Mouse (Mus musculus): ENCODE measurements around the gene Sapcd1. TPM values are rescaled to one million over a fixed set of nuclear protein-coding genes. Genes with fewer than 3 reads are reported as not detected.
A peak's percentile ranks its signal among the peaks of the same experiment; 100 is the strongest.

The Sapcd1 gene
- total RNA-seq, 2 experiments from 2014 or later: 3.8 to 4.1 TPM

- DNase-seq (ENCODE audit: low spot score in 2 of 2): no peak
These were observed 4.1 kb upstream of the Sapcd1 start for GRCm38 (mm10) chr17:35031880-35032279.

DNA sequence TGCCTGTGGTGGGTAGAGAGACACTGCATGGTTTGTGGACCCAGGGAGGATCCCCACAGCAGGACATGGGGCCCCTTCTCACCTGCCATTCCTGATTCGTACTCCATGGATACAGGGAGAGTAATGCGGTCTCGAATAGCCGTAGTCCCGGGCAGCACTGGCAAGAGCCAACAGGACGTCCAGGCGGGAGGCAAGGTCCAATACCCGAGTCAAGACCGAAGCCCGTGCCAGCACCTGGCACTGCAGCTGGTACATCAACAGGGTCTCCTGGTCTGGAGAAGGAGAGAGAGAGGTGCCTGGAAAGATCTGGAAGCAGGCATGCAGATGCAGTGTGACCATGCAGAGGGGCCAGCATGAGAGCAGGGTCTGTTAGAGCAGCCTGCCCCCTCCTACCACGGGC lies 3.5 kb upstream of the Sapcd1 start:
- no peak for DNase-seq (ENCODE audit: low spot score in 2 of 2)

DNA sequence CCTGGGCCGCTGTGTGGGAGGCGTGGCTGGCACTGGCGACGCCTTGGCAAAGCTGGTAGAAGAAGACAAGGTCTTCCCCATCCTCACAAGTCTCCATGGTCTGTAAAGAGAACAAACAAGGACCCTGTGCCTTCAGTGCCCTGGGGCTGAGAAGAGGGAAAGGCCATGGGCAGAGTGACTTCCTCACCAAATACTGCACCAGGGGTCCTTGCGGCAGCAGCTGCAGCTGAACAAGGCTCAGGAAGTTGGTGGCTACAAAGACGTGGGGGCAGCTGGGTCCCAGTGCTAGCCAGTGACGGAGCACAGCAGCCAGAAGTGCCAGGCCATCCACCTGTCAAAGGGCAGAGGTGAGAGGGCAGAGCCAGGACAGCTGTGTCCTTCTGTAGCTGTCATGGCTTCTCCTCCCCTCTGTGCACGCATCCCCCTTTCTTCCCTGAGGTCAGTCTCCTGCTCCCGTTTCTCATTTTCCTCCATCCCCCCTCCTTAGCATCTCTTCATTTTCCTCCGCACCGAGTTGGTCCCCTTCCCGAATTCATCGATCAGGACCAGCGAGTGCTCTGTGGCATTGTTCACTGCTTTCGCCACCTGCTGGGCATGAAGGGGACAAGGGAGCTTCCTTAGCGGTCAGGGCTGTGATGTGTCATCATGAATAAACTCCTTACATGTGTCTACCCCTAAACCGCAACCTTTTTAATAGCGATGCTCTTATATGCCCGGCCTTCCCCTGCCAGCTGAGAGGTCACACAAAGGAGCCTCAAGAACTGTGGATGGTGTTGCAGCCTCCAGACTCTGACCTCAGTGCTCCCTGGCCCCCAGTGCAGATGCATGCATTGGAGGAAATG lies 2.1 kb upstream of the Sapcd1 start:
- no peak for DNase-seq (ENCODE audit: low spot score in 2 of 2)

GRCm38 (mm10) chr17:35028315-35028714 lies 499 bp upstream of the Sapcd1 start:
- DNase-seq (ENCODE audit: low spot score in 2 of 2): no peak

DNA sequence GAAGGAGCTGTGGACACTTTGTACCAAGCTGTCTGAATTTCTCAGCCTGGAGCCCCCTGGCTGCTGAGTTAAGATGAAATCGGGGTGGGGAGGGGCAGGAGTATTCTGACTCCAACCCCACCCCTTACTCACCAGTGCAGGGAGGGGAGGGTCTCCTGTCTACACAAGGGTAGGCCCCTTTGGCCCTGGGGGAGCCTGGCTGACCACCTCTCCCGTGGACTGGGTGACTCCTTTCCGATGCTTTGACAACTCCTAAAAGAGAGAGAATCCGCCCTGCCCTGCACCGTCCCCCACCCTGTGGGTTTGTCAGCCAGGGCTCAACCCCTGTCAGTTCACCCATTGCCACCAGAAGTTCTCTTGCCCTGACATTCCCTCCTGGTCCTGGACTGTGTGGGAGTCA lies 1.6 kb downstream of the Sapcd1 start:
- DNase-seq (ENCODE audit: low spot score in 2 of 2): no peak

- no peak for DNase-seq (ENCODE audit: low spot score in 2 of 2)
These were observed 2.9 kb downstream of the Sapcd1 start for GRCm38 (mm10) chr17:35024691-35025488.

- DNase-seq (ENCODE audit: low spot score in 2 of 2): no peak
These were observed 3.6 kb downstream of the Sapcd1 start for GRCm38 (mm10) chr17:35024261-35024660.

DNA sequence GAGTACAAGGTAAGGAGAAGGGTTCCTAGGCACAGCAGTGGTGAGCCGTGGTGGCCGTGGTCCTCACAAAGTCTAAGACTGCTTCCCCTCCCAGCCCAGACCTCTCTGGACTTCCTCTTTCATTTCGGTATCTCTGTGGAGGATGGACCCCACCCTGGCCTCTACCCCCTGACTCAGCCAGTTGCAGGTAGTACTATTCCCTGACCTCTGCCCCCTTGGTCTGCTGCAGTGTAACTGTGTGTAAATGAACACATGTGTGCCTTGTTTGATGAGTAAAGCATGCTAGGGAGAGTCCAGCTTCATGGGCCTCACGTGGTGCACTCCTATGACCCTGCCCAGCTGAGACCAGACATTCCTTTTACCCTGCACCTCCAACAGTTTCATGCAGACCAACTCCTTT lies 4.1 kb downstream of the Sapcd1 start:
- no peak for DNase-seq (ENCODE audit: low spot score in 2 of 2)

GRCm38 (mm10) chr17:35023221-35023620 lies 4.6 kb downstream of the Sapcd1 start:
- no peak for DNase-seq (ENCODE audit: low spot score in 2 of 2)

GRCm38 (mm10) chr17:35022541-35023060 lies 5.2 kb downstream of the Sapcd1 start:
- no peak for DNase-seq (ENCODE audit: low spot score in 2 of 2)

DNA sequence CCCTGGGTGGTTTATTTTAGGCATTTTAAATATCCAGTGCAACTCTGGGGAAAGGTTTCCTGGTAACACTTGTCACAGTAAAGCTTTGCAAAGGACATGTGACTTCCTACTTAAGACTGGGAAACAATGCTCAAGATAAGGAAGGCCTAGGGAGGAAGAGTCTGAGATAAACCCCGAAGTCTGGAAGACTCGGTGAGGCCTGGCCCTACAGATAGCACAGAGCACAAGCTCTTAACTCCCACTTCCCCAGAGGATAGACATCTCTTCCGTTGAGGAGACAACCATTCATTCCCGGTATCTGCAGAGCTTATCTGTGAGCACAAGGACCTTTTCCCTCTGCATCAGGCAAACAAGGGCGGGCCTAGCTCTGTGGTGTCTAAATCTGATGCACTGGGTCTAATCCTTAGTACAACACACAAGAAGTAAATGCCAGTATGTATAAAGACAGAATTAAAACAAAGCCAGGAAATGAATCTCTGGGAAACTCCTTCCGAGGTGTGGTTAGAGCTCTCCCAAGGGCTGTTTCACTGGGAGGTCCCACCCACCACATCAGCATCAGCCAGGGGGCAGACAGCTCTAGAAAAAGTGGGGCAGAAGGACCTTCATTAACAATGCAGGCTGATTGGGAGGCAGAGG lies 5.9 kb downstream of the Sapcd1 start:
- no peak for DNase-seq (ENCODE audit: low spot score in 2 of 2)

DNA sequence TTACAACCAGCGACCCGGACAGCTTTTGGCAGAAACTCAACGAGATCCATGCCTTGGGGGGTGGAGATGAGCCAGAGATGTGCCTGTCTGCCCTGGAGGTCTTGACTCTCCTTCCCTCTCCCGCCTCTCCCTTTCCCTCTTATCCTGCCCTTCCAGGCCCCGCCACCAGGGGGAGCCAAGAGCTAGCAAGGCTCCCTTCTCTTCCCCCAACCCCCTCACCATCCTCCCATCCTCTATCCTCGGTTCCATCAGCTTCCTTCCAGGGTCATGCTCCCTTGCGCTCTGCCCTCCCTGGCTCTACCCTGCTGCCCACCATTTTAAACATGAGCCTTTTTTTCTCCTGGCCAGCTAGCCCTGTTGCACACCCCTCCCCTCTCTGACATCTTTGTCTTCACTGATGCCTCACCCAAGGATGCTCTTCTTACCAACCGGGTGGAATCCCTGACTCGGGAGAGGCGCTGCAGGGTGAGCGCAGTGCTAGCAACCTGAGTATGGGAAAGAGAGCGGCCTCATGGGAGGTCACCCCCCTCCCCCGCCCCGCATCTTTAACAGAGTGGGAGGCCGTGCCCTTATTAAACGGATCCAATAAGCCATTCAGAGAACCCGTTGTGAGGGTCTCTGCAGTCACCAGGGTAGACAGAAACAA lies 6.5 kb downstream of the Sapcd1 start:
- DNase-seq (ENCODE audit: low spot score in 2 of 2): peak; percentile 77 to 85

DNA sequence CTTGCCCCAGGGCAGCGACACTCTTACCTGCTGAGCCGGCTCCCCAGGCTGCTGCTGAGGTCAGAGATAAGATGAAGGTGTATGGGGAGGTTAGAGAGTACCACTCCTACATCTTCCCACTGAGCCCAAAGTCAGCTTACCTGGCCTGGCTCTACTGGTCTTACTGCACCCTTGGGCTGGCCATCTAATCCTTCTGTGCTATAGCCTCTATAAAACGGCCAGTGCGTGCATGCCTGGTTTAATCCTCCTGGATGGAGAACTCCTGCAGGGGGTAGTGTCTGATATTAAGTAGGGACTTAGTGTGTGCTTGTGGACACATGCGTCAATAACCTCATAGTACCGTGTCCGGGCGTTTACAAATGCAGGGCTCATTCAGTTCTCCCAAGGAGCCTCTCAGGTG lies 7.3 kb downstream of the Sapcd1 start:
- DNase-seq (ENCODE audit: low spot score in 2 of 2): no peak

GRCm38 (mm10) chr17:35019894-35020293 lies 7.9 kb downstream of the Sapcd1 start:
- no peak for DNase-seq (ENCODE audit: low spot score in 2 of 2)

DNA sequence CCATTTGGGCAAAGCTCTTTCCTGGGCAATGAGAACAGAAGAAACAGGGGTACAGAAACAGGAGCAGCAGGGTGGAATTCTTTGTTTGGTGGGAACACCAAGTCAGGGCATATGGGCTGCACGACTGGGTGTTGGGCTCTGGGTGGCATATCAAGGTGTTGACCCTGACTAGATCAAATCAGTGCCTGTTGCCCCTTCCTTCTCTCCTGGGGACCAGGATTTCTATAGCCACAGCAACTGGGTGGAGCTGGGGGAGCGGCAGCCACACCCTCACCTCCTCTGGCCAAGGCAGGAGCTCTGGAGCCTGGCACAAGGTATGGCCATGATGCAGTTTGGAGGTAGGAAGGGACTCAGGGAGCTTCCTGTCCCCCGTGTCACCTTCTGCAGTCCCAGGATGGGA lies 9.6 kb downstream of the Sapcd1 start:
- no peak for DNase-seq (ENCODE audit: low spot score in 2 of 2)

DNA sequence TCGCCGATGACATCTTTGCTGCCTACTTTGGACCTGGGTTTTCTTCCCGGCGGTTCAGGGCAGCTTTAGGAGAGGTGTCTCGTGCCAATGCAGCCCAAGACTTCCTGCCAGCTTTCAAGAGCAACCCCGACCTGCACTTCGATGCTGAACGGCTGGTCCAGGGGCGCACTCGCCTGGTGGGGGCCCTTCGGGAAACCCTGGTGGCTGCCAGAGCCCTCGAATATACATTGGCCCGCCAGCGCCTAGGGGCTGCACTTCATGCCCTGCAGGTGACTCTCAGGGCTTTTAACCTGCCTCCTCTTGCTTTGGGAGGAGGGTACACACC lies 10.1 kb downstream of the Sapcd1 start:
- DNase-seq (ENCODE audit: low spot score in 2 of 2): no peak

DNA sequence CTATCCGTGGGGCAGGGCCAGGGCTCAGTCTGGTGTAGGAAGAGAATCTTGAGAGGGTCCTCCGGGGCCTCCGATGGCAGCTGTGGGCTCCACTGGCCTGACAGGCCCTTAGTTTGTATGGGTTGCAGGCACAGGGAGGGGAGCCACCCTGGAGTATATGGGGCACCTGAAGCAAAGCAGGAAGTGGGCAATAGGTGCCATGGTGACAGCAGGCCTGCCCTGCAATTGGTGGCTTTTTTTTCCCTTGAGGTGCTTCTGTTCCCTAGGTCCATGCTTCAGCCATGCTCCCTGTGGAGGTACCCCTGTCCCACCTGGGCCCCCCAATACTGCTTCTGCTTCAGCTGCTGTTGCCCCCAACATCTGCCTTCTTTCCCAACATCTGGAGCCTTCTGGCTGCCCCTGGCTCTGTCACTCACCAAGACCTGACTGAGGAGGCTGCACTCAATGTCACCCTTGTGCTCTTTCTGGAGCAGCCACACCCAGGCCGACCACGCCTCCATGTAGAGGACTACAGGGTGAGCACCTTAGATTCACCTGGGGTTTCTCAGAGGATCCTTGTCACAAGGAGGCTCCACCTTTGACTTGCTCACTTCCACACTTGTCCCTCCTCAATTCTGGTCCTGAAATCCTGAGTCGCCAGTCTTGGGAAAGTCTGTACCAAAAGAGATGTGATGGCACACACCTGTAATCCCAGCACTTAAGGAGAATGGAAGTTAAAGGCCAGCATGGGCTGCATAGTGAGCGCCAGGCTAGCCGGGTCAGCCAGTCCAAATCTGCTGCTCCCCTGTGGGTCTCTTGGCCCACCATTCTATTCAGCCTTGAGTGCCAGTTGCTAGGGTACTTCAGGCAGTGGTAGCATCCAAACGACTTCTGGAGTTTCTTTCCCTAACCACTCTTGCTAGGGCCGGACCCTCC lies 10.8 kb downstream of the Sapcd1 start:
- DNase-seq (ENCODE audit: low spot score in 2 of 2): no peak

- peak in 1 of 2 experiments; percentile 33 for DNase-seq (ENCODE audit: low spot score in 2 of 2)
These were observed 11.4 kb downstream of the Sapcd1 start, which contains the start of gene Vwa7 for GRCm38 (mm10) chr17:35016376-35016775. Gene Vwa7, plus strand, starts transcription at chr17:35016579.

DNA sequence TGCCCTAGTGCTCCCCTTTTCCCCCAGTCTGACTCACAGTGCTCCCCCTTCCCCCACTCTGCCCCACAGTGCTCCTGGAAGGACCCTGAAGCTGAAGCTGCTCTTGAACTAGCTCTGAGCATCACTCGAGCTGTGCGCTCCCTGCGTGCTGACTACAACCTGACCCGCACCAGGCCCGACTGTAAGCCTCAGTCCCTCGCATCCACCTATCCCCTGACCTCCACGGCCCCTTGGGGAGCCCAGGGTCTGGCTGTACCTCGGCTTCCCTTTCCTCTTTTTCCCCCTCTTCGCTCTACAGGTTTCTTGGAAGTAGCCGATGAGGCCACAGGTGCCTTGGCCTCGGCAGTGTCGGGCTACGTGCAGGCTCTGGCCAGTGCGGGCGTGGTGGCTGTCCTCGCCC lies 12.5 kb downstream of the Sapcd1 start:
- no peak for DNase-seq (ENCODE audit: low spot score in 2 of 2)

DNA sequence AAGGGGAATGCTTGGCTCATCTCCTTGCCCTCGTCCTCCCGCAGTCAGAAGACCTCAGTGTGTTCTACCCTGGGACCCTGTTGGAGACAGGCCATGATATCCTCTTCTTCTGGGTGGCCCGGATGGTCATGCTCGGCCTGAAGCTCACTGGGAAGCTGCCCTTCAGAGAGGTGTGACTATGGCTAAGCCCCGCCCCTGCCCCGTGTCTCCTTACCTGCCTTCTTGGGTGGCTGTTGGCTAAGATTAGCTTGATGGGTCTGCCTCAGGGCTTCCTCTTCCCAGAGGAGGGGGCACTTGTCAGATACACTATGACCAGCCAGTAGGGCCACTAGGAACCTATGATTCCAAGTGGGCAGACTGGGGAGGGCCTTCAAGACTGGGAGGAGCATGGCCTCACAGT lies 14.6 kb downstream of the Sapcd1 start:
- DNase-seq (ENCODE audit: low spot score in 2 of 2): no peak

Data from adrenal gland, postnatal 4 days (tissue).